Mouse (Mus musculus) fibroblast of lung, adult 2 months (primary cell): ENCODE measurements around the gene Erf.

Source experiments
- DNase-seq: peaks from one replicate; pipeline ENCODE4 v3.0.0-alpha.2; 2011; ENCODE audit warnings: low read depth

Gene Erf

GRCm38 (mm10) chr7:25238015-25238706 is 12.4 kb downstream of the Erf start:
- DNase-seq, result peak; percentile 96

DNA sequence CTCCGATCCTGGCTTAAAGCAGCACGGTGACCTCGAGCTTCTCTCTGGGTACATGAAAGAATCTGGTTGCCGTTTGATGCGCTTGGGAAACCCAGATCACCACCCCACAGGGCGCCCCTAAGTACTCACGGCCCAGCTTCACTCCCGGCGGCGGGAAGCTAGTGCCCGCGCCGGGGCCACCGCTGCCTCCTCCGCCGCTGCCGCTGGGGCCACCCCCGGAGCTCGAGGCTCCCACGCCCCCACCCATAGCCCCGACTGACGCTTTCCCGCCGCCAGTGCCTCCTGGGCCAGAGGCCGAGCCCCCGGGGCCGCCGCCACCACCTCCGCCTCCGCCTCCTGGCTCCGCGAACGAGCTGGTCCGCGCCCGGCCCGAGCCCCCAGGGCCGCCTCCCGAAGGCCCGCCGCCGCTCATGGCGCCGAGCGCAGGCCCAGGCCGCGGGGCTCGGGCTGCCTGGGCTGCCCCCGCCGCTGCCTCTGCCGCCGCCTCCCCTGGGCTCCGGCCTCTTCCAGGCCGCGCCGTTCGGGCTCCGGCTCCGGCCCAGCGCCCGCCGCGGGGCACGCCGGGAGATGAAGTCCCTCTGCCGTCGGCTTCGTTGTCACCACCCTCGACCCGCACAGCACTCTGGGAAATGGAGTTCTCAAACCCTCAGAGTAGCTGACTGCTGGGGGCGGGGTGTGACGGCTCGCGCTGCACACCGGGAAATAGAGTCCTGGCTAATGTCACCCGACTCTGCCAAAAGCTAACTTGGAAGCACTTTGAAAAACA is 13.1 kb downstream of the Erf start, which contains the start of gene Gsk3a:
Gene Gsk3a (minus strand): TSS at position 603 of the 766 bp plus-strand sequence.
- peak; percentile 96 for DNase-seq

DNA sequence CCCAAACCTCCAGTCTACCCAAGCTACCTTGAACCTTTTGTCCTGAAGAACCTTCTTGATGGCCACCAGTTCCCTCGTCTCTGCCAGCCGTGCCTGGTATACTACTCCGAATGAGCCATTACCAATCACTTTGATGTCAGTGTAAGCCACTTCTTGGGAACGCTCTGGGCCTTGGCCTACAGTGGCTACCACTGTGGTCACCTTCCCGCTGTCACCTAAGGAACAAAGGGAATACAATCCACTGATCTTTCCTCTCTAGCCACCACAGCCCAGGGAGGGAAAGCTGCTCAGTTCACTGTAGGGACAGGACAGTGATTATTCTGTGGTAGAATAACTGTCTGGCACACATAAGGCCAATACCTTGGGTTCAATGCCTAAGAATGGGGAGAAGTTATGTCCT is 15.0 kb downstream of the Erf start:
- DNase-seq, result no peak

- DNase-seq, result no peak
These were observed 17.5 kb downstream of the Erf start for GRCm38 (mm10) chr7:25233061-25233460.

GRCm38 (mm10) chr7:25232101-25232648 is 18.4 kb downstream of the Erf start:
- DNase-seq, result no peak

- no peak for DNase-seq
These were observed 19.8 kb downstream of the Erf start for GRCm38 (mm10) chr7:25230690-25231285.

DNA sequence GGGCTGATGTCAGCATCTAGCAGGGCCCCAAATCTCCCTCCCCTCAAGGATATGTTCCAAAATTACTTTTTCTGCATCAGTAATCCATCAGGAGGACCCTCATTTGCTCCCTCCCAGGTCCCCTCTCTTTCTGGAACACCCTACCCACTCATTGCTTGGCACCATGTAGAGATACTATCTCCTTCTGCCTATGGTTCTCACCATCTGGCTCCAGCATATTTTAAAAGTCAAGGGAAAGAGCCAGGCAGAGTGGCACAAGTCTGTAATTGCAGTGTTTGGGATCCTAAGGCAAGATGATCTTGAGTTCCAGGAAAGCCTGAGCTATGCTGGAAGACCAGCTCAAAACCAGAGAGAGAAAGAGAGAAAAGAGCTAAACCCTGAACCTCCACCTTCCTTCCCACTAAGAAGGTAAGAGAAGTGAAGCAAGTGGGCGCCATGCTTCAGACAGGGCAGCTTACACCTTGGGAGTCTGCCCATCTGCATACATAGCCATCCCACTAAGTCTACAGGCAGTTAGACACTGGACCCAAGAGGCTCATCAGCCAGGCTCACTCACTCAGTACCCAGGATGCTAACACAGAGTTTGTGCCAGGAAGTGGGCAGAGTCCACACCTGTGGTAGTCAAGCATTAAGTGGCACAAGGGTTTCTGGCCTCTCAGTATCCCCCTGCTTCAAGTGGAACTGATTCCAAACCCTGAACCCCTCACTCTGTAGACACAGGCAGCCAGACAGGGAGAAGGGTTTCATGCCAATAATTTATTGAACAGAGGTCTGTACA is 22.8 kb downstream of the Erf start:
- DNase-seq, result no peak

DNA sequence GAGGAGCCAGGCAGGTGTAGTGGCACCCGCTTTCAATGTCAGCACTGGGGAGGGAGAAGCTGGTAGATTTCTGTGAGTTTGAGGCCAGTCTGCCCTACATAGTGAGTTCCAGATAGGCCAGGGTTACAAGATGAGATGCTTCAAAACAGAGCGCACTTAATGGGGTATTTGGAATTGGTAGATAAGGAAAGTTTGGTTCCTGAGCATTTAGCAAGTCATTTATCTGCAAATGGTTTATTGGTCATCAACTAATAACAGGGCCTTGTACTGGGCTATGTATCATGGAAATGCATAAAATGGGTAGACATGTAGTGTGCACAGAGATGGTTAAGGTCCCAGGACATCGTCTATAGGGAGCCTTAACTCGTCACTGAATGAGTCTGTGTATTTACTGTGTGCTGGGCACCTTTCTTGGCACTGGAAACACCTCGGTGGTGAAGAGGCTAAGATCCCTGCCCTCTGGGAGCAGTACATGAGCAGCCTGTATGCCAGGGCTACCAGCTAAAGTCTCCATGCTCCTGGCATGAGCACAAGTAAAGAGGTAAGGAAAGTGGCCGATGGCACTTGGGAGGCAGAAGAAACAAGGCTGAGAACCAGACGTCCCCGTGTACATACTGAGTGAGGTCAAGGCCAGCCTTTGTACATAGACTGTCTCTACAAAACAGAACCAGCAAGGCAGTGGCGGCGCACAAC is 28.1 kb downstream of the Erf start:
- no peak for DNase-seq

DNA sequence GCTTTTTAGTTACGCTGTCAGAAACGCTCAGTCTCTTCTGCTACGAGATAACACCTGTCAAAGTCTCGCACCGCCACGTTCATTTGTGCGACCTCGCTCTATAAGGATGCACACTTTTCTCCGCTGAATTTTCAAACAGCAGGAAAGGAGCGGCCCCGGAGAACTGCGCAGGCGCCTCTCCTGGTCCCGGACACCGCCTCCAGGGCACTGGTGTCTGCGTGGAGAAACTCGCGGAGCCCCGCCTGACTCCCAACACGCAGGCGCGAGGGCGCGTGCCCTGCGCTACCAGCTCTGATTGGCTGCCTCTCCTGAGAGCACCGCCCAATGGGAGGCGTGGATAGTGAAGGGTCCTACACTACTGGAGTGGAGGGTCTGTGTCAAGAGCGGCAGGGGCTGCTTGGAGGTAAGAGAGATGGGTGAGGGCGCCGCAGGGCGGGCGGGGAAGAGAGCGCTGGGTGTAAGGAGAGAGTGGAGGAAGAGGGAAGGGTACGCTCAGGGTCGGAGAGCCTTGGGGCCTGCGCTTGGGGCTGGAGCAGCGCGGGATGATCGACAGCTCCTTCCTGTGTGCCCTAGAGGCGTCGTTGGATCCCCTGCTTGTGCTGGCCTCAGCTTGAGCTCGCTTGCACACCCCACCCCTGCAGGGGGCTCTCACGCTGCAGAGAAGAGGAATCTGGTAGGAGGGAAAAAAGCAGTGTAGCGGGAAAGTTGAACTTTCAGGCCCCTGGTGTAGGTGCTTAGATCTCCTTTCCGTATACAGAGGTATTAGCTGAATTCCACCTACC is 29.3 kb downstream of the Erf start, which contains the start of gene Zfp526:
Gene Zfp526 (plus strand): TSS at position 324 of the 782 bp plus-strand sequence.
- peak; percentile 95 for DNase-seq

GRCm38 (mm10) chr7:25220457-25221101 is 30.0 kb downstream of the Erf start, which contains the start of gene Dedd2:
Dedd2 (minus strand) TSS chr7:25220615.
- no peak for DNase-seq

- peak; percentile 91 for DNase-seq
These were observed 30.7 kb downstream of the Erf start for GRCm38 (mm10) chr7:25219756-25220456.

- no peak for DNase-seq
These were observed 31.2 kb downstream of the Erf start for GRCm38 (mm10) chr7:25219416-25219750.

DNA sequence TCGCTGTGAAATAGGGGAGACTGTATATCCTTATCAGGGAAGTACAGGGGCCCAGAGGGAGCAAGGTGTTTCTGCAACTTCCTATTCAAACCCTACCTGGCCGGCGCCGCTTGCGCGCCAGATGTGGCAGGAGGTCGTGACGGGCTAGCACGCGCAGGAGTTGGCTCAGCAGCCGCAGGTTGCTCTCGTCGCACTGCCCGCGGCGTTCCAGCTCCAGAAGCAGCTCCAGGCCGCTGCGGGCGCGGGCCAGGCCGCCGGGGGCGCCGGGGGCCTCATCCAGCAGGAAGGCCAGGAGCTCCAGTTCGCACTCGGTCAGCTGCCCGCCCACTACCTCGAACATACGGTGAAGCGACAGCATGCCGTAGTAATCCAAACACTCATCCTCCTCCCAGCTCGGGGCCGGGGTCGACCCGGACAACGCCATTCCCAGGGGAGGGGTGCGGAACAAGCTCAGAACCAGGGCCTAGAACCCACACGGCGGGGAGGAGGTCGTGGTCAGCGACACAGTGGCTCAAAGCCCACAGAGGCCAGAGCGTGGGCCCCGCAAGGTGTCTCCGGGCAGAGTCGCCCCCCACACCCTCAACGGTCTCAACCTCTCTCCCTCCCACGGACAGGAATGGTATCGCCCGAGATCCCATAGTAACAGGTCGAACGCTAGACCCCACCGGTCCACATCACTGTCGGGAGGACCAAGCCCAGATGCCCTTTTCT is 31.7 kb downstream of the Erf start:
- DNase-seq, result no peak

DNA sequence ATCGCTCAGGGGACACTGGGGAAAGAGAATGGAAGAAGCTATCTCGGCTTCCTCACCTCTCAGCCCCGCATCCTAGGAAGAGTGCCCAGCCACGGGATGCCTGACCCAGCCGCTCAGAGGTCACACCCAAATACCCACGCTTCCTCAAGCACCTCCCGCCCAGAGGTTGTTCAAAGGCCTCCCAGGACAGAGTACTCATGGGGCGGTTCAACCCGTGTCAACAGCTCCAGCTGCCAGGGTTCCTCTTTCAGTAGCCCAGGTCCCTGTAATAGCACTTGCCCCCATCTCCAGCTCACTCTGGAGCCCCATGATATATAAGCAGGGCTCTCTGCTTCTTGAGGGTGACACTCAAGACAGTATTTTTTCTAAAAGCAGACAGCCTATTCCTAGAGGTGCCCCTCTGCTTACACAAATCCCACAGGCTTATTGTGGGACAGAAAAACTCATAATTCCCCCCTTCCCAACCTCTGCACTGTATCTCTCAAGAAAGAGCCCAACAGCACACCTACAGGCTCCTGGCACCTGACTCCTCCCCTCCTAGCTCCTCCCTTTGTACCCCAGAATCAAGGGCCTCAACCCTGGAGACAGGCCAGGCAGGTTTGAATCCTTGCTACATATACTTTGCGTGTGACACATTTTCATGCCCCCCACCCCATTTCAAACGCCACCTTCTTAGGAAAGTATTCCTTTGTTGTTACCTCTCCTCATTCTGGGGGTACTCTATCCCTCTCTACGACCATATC is 32.7 kb downstream of the Erf start:
- DNase-seq, result no peak

GRCm38 (mm10) chr7:25214172-25214571 is 36.4 kb downstream of the Erf start:
- no peak for DNase-seq

GRCm38 (mm10) chr7:25213099-25213498 is 37.5 kb downstream of the Erf start:
- DNase-seq, result no peak

DNA sequence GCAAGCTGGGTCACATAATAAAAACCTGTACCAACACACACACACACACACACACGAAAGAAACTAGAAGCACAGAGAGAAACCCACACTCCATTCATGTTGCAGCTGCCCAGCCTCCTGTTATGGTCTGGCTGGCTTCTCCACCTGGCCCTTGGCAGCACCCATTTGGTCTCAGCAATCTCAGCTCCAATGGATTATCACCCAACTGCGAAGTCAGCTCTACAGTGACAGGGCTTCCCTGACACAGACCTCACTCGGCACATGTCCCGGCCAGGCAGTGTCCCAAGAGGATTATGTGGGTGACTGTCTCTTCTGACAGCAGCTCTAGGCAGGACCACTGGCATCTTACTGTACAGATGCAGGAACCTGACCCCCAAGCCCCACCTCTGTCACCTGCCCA is 40.1 kb downstream of the Erf start:
- DNase-seq, result no peak

GRCm38 (mm10) chr7:25209161-25209622 is 41.4 kb downstream of the Erf start:
- no peak for DNase-seq
